Mouse (Mus musculus): ENCODE results near the gene Zfyve28.

DNA sequence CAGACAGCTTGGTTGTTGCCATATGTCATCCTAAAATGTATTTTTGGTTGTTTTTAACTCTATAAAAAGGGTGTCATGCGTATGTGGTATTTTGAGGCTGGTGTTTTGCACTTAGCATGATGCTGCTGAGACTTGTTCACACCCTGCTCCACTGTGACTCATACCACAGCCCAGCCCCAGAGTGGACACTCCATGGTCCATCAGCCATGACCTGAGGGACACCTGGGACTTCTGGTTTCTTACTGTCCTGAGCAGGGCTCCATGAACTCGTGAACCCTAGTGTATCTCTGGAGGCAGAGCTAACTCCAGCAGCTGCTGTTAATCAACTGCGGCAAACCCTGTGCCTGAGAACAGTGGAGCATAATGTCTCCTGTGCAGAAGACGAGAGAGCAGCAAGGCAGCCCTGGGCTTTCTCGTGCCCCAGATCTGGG, 15.0 kb downstream of the Zfyve28 start:
- TF ChIP-seq SMC3 (IDR thresholded peaks at IDR 0.05; ENCODE audit: low read depth, low read length) (no peak), POLR2A (IDR thresholded peaks at IDR 0.05; ENCODE audit: control insufficient read depth in 1 of 2, insufficient read depth in 1 of 2, low read depth in 1 of 2, low read length in 2 of 2, poor library complexity in 1 of 2) (no peak), POLR2AphosphoS5 (IDR thresholded peaks at IDR 0.05; ENCODE audit: borderline replicate concordance, low read depth, low read length) (no peak), CTCF (IDR thresholded peaks at IDR 0.05 in 2 of 3, conservative IDR thresholded peaks at IDR 0.05 in 1 of 3; ENCODE audit: control insufficient read depth in 1 of 3, insufficient read depth in 1 of 3, low read depth in 2 of 3, low read length in 3 of 3, poor library complexity in 1 of 3, severe bottlenecking in 1 of 3) (no peak), HCFC1 (IDR thresholded peaks at IDR 0.05; ENCODE audit: low read depth, low read length) (no peak), ZNF384 (IDR thresholded peaks at IDR 0.05; ENCODE audit: low read depth, low read length) (no peak), JUND (IDR thresholded peaks at IDR 0.05; ENCODE audit: low read depth, low read length) (no peak)

Measured in MEL (cell line).